Mouse (Mus musculus) frontal cortex, postnatal 36 days (tissue): Measurements from ENCODE around the gene Ntm.

Experiments used
- DNase-seq, 2 experiments: peaks; one replicate each; pipeline ENCODE4 v3.0.0; 2022; ENCODE audit warnings: low spot score in 2 of 2

Gene Ntm

GRCm38 (mm10) chr9:29165731-29166130 is 797.2 kb downstream of the Ntm start:
- no peak for DNase-seq

GRCm38 (mm10) chr9:29161059-29161642 is 801.8 kb downstream of the Ntm start:
- no peak for DNase-seq

DNA sequence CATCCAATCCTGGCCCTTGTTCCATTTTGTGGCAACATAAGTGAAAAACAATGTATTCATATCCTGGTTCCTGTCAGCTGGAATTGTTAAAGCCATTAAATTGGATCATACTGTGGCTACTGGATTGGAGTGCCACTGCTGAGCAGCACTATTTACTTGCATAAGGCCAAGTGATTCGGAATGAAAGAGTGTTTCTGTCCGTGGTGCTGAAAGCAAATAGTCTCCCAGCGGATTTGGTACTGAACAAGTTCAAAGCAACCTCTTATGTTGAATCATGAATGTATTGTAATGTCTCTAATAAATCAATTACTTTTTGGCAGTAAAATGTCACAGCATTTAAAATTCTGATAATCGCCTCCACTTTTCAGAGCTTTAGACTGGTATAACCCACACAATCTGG is 817.0 kb downstream of the Ntm start:
- peak in 1 of 2 experiments; percentile 31 for DNase-seq

DNA sequence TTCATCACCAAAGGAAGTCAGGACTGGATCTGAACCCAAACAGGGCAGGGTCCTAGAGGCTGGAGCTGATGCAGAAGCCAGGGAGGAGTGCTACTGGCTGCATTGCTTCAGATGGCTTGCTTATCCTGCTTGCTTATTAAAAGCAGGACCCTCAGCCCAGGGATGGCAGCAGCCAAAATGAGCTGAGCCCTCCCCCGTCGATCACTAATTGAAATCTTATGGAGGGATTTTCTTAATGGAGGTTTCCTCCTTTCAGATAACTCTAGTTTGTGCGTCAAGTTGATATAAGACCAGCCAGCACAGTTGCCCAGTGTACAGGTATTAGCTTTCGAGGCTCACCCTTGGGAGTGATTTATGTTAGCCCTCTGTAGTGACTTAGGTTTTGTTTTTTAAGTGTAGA is 826.9 kb downstream of the Ntm start:
- DNase-seq = no peak

GRCm38 (mm10) chr9:29130717-29131292 is 832.1 kb downstream of the Ntm start:
- no peak for DNase-seq

- DNase-seq = no peak
Observed at GRCm38 (mm10) chr9:29130316-29130715, 832.6 kb downstream of the Ntm start.

- DNase-seq = peak in 1 of 2 experiments; percentile 35
Observed at GRCm38 (mm10) chr9:29128416-29128815, 834.5 kb downstream of the Ntm start.

DNA sequence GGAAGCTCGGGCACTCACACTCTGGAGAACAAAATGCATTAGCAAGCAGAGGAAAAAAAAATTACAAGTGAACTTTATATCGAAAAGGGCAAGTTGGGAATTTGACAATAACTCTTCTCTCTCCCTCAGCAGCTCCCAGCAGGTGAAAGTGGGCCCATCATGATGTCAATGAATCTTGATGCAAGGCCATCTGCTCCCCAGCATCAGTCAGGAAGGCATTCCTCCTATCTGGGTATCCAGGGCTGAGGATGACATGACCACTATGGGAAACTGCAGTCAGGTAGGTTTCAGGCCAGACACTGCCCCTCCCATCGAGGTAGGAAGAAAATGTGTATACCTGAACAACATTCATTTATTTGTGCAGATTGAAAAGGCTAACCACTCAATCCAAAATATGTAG is 838.5 kb downstream of the Ntm start:
- no peak for DNase-seq

DNA sequence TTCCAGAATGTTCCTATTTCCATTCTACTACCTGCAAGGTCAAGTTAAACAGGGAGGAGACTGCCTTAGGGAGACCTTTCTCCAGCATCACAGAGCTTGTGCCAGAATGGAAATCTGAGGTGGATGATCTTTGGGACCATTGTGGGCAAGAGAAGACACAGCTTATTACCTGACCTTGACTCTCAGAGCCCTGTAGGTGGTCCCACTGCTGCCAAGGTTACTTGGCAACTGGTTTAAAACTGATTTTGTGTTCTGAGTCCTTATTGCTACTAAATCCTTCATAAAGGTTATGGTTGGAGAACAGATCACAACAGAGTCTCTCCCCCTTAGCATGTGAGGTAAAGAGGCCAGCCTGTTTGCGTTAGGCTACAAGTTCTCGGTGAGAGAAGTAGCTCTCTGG is 839.1 kb downstream of the Ntm start:
- DNase-seq = no peak

DNA sequence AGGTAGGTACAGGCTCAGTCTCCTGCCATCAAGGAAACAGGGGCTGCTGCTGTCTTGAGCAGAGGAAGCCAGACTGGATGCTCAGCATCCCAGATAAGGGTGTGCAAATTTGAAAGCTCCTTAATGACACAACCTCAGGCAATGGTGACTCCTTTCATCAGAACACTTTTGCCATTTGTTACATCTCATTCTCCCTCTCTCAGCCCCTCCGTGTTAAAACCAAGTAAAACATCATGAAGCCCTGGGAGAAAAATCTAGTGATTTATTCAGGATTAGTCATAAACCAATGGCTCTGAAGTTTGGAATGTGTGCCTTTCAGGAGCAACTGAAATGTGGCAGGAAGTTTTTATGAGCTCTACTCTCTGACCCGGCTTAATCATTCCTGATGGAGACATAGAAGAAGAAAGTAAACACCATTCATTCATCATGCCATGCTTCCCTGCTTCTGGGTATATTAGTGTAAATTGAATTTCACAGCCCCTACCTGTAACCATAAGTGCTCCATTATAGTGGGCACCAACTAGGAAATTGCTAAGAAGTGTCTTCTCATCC is 845.3 kb downstream of the Ntm start:
- DNase-seq = no peak

- no peak for DNase-seq
Observed at GRCm38 (mm10) chr9:29115337-29115736, 847.6 kb downstream of the Ntm start.

DNA sequence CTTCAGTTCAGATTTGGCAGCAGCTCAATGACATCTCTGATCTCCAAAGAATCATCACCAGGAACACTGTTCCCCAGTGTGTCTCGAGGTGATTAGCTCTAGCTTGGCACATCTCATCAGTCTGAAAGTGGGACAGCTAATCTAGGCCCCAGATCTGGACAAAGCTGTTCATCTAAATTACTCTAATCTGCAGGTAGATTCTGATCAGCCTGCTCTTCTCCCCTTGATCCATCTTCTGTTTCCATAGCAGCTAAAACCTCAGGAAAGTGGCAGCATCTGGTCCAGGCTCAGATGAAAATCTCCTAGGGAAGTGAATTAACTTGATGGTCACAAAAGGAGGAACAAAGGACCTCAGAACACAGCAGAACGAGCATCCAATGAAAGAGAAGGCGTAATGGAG is 856.2 kb downstream of the Ntm start:
- no peak for DNase-seq

DNA sequence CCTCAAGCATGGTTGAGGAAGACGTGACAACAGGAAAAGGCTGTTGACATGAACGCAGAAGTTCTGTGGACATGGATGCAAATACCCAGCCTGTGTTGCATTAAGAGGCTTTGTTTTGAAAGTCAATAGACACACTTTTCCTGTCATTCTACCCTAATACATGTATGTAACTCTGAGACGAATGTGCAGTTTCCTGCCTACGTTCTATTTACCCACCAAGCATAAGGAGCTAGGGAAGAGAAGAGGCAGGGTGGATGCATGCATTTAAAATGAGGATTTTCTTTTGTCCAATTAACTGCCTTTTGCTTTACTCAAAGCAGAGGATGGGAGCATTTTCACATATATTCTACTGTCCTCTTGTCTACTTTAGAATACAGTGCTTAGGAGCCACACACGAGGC is 858.5 kb downstream of the Ntm start:
- DNase-seq = no peak

GRCm38 (mm10) chr9:29103993-29104392 is 858.9 kb downstream of the Ntm start:
- DNase-seq = no peak

- peak in 1 of 2 experiments; percentile 25 for DNase-seq
Observed at GRCm38 (mm10) chr9:29100624-29101023, 862.3 kb downstream of the Ntm start.

DNA sequence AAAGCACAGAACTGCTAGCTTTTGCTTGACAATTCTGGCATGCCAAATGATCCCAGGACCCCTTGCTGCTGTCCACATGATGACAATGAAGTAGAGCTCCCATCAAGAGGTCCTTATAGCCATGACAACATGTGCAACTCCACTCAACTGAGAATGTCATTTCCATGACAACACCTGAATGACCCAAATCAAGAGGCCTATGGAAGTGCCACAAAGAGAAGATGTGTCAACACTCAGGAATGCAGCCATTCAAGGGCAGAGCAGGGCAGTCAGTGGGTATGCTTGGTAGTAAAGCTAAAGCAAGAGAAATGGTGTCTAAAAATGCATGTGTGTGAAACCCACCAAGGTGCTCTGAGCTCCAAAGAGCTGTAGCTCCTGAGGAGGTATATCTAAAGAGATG is 870.5 kb downstream of the Ntm start:
- DNase-seq = no peak

GRCm38 (mm10) chr9:29088657-29089056 is 874.3 kb downstream of the Ntm start:
- no peak for DNase-seq

DNA sequence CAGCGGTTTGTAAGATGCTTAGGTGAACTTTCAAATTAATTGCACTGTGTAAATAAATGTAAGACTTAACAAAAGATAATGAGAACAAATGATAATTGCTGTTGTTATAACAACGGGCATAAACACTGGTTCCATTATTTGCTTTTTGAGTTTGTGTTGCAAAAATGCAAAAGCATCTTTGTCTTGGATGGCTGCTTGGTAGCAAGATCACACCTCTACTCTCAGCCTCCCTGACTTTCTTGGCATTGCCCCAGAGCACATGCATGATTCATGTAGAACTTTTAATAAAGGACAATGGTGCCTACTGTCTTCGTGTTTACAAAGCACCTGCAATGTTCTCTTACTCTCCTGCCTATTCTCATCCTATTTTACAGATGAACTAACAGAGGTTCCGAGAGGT is 875.3 kb downstream of the Ntm start:
- no peak for DNase-seq

DNA sequence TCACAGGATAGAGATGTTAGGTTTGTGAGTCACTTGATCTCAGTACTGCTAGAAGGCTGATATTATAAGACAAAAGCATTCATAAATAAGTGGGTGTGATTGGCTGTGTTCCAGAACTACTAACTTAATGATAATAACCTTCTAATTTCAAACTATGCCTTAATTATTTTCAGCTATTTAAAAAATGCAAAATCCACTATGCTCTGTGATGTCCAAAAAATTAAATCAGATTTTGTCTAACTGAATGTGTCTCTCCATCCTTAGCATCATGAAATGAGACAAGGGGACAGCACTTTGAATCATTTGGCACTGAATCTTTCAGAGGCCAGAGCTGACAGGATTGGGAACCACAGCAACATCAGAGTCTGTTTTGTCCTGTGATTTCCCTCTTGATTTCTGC is 875.8 kb downstream of the Ntm start:
- DNase-seq = no peak

DNA sequence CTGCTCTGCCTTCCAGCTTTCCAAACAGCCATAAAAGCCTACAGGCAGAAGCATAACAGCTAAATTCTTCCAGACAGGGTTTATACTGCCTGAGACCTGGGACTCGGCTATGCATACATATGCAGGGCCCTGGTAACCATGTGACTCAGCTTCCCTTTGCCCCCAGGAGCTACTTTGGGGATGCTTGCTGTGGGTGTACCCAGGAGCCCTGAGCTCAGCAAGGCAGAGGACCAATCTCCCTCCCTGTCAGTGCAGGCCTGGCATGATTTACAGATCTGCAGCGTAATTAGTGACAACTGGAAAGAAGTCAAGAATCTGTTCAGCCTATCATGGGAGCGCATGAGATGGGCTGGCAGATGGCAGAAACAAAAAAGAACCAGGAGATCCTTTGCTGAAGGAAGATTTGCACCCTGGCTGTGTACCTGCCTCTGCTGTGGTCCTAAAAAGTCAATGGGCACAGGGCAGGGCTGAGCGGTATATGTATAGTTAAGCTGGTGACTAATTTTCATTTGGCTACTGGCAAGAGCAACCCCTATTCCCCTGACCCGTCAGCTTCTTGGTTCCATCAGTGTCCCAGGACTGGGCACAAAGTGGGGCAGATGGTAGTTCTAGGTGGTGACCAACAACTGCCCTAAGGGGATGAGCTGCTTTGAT is 886.9 kb downstream of the Ntm start:
- DNase-seq = peak in 1 of 2 experiments; percentile 34

DNA sequence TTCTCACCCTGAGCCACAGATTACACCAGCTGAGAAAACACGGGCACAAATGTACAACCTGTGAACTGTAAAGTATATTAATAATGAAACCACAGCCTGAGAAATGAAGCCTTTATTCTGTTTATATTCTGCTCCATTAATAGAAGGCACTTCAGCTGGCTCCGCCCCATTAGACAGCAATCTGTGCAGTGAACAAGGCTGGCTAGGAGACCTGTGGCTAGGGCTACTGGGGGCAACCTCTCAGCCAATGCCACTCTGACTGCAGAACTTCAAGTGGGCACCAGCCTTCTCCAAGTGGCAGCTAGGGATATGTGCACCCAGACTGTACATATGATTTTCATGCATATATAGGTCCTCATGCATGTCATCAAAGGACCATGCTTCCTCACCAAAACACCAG is 887.7 kb downstream of the Ntm start:
- DNase-seq = no peak

DNA sequence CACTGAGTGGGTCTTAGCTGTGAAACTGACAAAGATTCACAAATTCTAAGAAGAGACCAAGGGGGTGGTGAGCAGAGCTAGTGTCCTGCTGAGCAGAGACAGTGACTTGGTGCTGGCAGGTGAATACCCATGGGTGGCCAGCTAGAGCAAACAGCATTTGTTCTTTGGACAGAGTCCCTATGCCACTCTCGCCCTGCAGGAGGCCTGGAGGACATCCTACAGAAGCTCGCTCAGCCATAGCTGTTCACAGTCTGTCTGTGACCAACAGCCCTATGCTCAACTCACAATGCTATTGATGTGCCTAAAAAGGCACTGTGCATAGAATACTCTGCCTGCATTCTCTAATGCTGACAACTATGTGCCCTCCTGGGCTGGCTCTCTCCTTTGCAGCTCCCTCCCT is 888.4 kb downstream of the Ntm start:
- DNase-seq = no peak

DNA sequence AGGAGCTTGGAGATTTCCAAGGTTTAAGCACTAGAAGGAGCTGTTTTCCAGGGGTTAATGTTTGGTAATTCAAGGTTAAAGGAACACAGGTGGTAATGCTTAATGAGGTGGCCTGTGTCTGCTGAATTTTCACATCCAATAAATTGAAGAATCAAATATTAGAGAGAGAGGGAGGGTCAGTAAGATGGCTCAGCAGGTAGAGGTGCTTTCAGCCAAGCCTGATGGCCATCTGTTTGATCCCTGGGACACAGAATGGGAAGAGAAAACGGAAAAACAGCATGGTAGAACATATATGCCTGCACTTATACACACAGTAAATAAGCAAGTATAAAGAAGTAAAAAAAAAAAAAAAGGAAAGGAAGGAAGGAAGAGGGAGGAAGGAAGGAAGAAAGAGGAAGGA is 890.9 kb downstream of the Ntm start:
- no peak for DNase-seq
